Mouse (Mus musculus) spleen, adult 2 months (tissue): Measurements from ENCODE around the gene Alx3.

ENCODE experiments used
- CTCF ChIP-seq: fragments of 200-500 bp; IDR thresholded peaks from 2 replicates; pipeline ENCODE4 v1.5.1; 2011; ENCODE audit warnings: mild to moderate bottlenecking, inconsistent platforms; ENCODE audit not compliant: insufficient read depth, insufficient read length, insufficient replicate concordance; ENCODE audit errors: extremely low read depth
- POLR2A ChIP-seq: fragments of 200-500 bp; IDR thresholded peaks from 2 replicates; pipeline ENCODE4 v1.6.1; 2011; ENCODE audit warnings: low read depth, low read length, inconsistent platforms

DNA sequence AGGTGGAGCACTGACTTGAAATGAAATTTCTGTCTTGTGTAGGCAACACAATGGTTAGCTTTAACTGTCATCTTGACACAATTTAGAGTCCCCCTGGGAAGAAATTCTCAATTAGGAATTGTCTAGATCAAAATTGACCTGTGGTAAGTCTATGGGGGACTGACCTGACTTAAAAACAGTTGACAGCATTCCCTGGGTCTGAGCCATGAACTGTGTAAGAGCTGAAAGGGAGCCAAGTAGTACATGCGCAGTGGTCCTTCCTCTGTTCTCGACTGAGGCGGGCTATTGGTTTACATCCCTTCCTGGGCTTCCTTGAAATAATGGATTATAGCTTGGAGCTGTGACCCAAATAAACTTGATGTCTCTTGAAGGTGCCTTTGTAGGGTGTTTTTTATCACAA, 52.1 kb downstream of the Alx3 start:
- no peak for TF ChIP-seq CTCF
- TF ChIP-seq POLR2A, result no peak
